Mouse (Mus musculus) G1E (cell line): ENCODE results near the gene Zfp653.

Experiments used
- CTCF ChIP-seq: IDR thresholded peaks from 2 replicates; pipeline ENCODE4 v1.5.1; 2012; ENCODE audit warnings: low read depth, low read length, inconsistent platforms, mixed read lengths
- POLR2AphosphoS5 ChIP-seq: IDR thresholded peaks from 2 replicates; pipeline ENCODE4 v1.6.1; 2012; ENCODE audit warnings: low read depth, low read length, inconsistent platforms; ENCODE audit not compliant: insufficient replicate concordance
- TAL1 ChIP-seq: conservative IDR thresholded peaks from 2 replicates; pipeline ENCODE4 v1.6.1; 2012; ENCODE audit warnings: low read depth, low read length, inconsistent platforms, mixed read lengths

- TF ChIP-seq CTCF: no peak
- no peak for TF ChIP-seq TAL1
- TF ChIP-seq POLR2AphosphoS5: no peak
Measured at GRCm38 (mm10) chr9:22087034-22087618, 15.9 kb upstream of the Zfp653 start.
